Mouse (Mus musculus) adrenal gland, postnatal 0 days (tissue): ENCODE results near the gene Fam83g. TPM values are rescaled to one million over a fixed set of nuclear protein-coding genes. Genes with fewer than 3 reads are reported as not detected.

ENCODE experiments used
- polyA plus RNA-seq: library from polyadenylated mRNA; unstranded; fragments of >200 nt; fragmentation: Nextera tagmentation; extraction: Ambion mirVana; gene quantifications from 2 replicates; pipeline ENCODE4 v1.2.1, GENCODE M21; 2015

Fam83g gene
- 1.3 and 2.0 TPM in 2 replicates for polyA plus RNA-seq

DNA sequence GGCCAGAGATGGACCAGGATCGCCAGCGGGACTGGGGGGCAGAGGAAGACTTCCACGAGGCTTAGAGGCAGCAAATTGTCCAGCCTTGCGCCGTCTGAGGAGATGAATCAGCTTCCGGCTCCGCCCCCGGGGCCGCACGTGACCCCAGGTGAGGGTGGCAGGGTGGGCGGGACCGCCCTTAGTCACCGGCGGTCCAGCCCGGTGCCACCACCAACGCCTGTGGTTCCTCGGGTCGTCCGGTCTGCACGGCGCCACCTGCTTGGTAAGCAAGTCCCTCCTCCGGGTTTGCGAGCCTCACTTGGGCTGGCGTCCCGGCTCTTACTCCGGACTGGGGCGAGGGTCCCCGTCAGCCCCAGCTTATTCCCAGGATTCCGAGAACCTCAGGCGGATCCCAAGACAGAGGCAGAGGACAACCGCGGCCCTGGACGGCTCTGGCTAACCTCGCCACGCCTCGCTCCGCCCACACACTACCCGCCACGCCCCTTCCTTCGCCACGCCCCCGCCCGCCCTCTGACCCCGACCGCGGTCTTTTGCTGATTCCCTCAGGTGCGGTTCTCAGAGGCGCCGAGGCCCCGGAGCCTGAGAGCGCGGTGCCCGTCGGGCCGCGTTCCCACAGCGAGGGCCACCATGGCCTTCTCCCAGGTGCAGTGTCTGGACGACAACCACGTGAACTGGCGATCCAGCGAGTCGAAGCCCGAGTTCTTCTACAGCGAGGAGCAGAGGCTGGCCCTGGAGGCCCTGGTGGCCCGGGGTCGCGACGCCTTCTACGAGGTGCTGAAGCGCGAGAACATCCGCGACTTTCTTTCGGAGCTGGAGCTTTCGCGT, at the start of gene Fam83g:
TSS of gene Fam83g (plus strand) at position 185 of the 825 bp plus-strand sequence.

DNA sequence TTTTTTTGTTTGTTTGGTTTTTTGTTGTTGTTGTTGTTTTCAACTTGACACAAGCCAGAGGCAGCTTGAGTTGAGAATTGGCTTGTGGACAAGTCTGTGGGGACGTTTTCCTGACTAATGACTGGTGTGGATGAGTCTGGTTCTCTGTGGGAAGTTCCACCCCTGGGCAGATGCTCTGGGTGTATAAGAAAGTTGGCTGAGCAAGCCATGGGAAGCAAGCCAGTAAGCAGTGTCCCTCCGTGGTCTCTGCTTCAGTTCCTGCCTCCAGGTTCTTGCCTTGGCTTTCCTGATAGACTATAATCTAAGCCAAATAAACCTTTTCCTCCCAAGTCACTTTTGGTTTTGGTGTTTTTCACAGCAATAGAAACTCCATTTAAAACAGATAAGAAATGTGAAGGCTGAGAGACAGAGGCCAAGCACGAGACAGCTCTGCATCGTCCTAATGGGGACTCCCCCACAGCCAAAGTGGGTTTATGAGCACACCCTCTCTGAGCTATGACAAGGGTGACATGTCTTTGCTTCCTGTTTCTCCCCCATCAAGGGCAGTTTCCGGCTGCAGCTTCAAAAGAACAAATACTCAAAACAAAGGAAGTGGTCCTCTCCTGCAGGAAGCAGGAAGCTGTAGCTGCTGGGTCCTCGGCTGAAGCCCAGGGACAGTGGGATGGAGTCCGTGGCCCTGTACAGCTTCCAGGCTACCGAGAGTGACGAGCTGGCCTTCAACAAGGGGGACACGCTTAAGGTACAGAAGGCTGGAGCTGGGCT, 31.0 kb upstream of the Fam83g start, which contains the start of gene Grap:
TSS of gene Grap (plus strand) at position 580 of the 762 bp plus-strand sequence.

DNA sequence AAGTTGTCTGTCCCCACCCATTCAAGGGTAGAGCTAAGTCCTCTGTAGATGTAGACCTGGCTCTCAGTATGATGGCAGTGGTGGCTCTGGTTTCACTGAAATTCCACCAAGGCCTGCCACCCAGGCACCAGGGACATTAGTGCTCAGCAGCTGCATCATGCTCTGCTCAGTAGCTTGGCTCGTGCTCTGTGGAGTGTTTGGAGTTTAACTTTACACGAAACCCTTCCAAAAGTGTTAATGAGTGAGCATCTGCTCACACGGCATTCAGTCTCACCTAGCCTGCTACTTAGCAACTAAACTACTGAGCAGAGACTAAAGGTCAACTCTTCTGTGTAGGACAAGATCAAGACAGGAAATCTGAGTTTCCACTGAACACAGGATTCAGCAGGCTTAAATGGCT, 36.7 kb downstream of the Fam83g start, which contains the start of gene Slc5a10:
TSS of gene Slc5a10 (minus strand) at position 191 of the 400 bp plus-strand sequence.

Other genes with a start within 250 kb of the Fam83g start
- 2.0 and 2.8 TPM in 2 replicates for gene Rnf112, start 230.0 kb upstream of the Fam83g start, polyA plus RNA-seq
- gene Mfap4, start 198.7 kb upstream of the Fam83g start, polyA plus RNA-seq, result 73.5 and 86.8 TPM in 2 replicates
- gene Mapk7, start 189.7 kb upstream of the Fam83g start, polyA plus RNA-seq, result 20.2 and 21.6 TPM in 2 replicates
- gene B9d1, start 178.9 kb upstream of the Fam83g start, polyA plus RNA-seq, result 17.8 and 29.3 TPM in 2 replicates
- 15.8 and 19.0 TPM in 2 replicates for gene Epn2, start 104.4 kb upstream of the Fam83g start, polyA plus RNA-seq
- gene Grap, start 30.8 kb upstream of the Fam83g start, polyA plus RNA-seq, result 12.7 and 14.1 TPM in 2 replicates
- 0.08 and 0.17 TPM in 2 replicates for gene Slc5a10, start 36.7 kb downstream of the Fam83g start, polyA plus RNA-seq
- 35.7 and 37.1 TPM in 2 replicates for gene Prpsap2, start 78.0 kb downstream of the Fam83g start, polyA plus RNA-seq
- 10.7 and 12.6 TPM in 2 replicates for gene Ulk2, start 171.0 kb downstream of the Fam83g start, polyA plus RNA-seq
- 8.1 and 12.1 TPM in 2 replicates for gene Akap10, start 246.2 kb downstream of the Fam83g start, polyA plus RNA-seq